Mouse (Mus musculus) NIH3T3 (cell line): Measurements from ENCODE around the gene Phactr3.

ENCODE experiments used
- DNase-seq: peaks from one replicate; pipeline ENCODE4 v3.0.0-alpha.2; 2012; ENCODE audit warnings: low read depth

Phactr3 gene

DNA sequence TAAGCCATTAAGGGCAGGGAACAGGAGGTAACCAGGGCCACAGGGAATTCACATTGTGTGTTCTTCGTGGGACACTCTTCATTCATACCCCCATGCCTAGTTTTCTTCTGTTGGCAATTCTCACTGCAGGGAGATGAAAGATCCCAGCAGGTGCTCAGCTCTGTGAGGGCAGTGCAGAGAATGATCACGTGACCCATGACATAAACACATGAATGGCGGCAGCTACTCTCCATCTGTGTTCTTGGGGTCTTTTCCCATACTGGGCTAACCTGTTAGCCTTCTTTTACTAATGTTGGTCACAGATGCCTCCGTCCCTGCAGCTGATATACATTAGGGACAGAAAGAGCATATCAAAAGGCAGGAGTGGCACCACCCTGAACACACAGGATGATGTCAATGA, 16.9 kb downstream of the Phactr3 start:
- no peak for DNase-seq

DNA sequence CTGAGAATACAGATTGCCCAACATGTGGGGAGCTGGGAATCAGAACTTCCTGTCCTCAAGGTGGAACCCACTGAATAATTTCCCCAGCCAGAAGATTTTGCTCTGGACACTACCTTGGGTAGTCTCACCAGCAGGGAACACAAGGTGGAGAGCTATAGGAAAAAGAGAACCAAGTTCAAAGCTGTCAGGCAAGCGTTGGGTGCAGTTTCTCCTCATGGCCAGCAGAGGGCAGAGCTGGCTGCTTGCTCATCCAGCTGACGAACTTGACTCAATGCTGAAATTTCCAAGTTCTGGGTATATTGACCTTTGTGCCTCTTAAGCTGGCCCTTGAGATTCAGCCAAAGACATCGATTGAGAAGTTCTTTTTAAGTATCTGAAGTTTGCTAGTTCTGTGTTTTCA, 18.7 kb downstream of the Phactr3 start:
- DNase-seq = peak; percentile 74

DNA sequence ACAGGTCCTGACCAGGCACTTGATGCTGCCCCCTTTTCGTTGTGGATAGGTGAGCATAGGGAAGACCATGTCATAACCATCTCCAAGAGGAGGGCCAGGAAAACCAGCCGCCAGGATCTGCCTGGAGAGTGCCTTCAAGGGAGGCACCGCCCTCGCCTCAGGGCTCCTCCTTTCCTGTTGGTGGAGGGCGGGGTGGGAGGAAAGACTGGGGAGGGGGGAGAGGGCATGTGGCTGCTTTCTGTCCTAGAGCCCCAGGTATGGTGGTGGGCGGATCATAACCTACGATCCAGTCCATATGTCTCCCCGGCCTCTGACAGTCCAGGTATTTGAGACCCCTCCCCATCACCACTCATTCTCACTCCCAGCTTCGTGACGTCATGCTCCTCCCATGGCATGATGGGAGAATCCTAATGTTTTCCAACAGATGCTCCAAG, 22.7 kb downstream of the Phactr3 start:
- DNase-seq = no peak

DNA sequence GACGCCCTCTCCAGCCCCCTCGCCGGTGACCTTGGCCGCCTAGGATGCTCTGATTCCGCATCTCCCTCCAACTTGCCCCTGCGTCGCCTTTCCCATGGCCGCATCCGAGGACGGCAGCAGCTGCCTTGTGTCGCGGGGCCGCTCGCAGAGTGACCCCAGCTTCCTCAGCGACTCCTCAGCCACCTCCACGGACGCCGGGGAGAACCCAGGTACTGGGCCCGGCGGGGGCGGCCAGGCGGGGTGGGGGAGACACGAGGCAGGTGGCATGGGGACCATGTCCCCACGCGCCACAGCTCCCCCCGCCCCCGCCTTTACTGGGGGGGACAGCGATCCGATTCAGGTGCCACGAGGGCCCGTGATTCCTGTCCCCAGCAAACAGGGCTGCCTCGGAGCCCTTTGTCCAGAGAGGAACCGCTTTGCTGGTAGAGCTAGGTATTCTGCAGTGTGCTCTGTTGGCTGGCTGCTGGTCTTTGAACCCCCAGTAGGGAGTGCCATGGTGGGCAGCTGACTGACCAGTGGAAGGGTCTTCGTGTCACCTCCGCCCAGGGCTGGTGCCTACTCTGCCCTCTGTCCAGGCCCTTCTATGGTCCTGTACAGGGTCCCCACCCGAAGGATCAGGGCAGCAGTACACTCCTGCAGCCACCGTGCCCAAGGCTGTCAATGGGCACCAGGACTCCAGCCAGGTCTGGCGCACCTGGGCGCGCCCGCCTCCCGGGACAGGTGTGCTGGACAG, 23.7 kb downstream of the Phactr3 start:
- DNase-seq = no peak

DNA sequence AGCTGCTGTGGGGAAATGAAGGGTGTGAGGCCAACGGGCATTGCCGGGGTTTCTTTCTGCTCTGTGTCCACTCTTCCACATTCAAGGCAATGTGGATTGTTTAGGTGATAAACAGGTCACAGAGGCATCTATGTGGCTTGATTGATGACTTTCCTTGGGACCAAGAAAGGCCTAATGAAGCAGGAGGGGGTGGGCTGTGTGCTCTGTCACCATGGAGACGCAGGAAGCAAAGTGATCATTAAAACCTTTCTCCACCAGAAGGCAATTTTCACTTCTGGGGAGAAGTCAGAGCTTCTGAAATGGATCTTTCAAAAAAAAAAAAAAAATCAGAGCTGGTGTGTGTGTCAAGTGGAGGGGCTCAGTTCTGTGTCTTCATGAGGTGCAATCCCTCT, 24.2 kb downstream of the Phactr3 start:
- DNase-seq = no peak

DNA sequence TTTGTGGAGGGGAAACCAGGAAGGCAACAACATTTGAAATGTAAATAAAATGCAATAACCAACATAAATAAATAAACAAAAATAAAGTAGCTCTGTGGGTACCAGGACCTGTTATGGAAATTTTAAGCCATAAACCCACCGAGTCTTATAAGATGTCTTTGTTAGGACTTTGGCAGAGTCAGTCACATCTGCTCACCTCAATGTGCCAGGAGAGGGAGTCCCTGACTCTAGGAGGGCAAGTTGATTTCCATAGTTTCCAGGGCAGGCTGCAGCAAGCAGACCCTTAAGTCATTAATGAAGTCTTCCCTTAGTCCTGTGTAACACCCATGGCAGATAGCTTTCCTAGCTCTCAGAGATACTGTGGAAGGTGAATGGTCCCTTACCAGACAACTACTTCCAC, 25.1 kb downstream of the Phactr3 start:
- DNase-seq = no peak

DNA sequence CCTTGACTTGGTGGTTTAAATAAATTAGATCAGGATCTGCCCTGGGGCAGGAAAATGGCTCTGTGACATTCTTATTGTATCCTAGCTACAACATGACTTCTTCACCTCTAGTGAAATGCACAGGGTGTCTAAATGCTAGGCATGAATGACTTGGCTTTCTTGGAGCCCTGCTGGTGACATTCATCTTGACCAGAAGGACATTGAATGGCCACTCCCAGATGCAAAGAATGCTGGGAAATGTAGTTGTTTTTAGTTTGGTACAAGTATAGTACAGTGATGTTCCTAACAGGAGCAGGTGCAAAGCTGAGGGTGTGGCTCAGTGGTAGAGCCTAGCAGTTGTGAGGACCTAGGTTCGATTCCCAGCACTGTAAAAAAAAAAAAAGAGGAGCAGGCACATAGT, 30.5 kb downstream of the Phactr3 start:
- no peak for DNase-seq

DNA sequence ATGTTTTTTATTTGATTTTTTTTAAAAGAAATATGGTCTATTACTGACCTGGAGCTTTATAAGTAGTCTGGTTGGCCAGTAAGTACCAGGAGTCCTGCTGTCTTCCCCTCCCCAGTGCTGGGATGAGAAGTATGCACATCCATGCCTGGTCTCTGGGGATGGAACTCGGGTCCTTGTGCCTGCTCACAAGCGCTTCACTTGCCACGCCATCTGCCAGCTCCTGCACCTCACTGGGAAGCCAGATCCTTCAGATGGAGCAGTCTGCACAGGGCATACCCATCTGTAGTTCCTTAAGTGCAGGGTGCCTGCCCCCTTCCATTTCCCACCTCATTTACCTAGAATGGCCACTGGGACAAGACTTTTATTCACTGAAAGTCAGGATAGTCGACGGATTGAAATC, 31.9 kb downstream of the Phactr3 start:
- DNase-seq = no peak

GRCm38 (mm10) chr2:178153601-178154000, 34.8 kb downstream of the Phactr3 start:
- no peak for DNase-seq

- no peak for DNase-seq
Measured at GRCm38 (mm10) chr2:178154129-178154528, 35.4 kb downstream of the Phactr3 start.

GRCm38 (mm10) chr2:178154576-178154975, 35.8 kb downstream of the Phactr3 start:
- no peak for DNase-seq

DNA sequence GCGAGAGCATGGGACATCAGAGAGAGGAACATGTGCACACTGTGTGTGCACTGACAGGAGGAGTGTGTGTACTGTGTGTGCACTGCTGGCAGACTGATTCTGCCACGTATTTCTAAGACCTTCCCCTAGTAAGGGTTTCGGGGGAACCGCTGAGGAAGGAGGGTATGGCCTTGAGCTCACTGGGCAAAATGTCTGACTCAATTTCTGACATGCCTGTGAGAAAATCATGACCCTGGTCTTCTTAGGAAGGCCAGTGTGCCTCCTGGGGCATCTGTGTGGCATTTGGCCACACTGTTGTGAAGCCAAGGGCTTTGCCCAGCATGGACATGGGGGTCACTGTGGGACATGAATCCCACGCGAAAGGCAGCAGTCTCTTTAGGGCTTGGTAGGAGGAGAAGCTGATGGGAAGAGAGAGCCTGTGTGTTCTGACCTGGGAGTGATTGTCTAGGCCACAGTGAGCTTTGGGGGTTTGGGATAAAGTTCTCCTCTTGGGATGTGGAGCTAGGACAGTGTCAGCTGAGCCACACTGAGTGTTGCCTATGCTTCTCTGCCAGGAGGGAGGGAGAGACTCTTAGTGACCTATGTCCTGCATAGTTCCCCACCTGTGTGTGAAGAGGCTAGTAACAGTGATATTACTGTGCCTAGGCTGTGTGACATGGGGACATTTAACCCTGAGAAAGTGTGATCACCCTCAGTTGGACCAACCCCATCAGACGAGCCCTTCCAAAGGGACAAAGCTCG, 36.6 kb downstream of the Phactr3 start:
- no peak for DNase-seq

DNA sequence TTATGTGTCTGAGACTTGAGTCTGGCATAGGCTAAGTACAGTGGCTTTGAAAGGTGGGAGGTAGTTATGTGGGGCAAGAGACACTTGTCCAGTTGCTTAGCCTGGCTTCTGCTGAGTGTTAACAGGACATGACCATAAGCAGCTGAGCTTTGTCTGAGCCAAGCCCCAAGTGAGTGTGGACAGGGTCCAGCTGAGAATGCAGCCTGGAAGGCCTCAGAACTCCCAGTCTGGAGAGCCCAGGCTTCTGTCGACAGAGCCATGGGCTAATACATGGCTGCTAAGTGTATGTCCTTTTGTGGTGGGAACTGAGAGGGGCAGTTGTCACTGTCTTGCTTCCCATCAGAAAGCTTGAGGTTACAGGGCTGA, 37.1 kb downstream of the Phactr3 start:
- no peak for DNase-seq

- no peak for DNase-seq
Measured at GRCm38 (mm10) chr2:178158936-178159335, 40.2 kb downstream of the Phactr3 start.

DNA sequence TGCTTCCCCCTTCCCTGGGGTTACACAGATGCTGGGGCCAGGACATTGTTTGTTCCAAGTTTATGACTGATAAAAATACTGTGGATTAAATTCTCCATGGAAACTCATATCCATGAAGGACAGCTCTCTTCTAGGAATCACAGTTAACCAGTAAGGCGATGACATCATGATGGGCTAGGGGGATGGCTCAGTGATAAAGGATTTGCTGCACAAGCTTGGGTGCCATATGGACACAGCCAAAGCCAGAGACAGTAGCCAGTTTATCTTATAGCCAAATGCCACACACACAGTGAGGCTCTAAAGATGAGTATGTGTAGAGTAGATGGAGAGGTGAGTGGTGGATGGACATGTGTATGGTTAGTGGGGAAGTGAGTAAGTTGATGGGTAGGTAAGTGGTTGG, 45.2 kb downstream of the Phactr3 start:
- DNase-seq = no peak

DNA sequence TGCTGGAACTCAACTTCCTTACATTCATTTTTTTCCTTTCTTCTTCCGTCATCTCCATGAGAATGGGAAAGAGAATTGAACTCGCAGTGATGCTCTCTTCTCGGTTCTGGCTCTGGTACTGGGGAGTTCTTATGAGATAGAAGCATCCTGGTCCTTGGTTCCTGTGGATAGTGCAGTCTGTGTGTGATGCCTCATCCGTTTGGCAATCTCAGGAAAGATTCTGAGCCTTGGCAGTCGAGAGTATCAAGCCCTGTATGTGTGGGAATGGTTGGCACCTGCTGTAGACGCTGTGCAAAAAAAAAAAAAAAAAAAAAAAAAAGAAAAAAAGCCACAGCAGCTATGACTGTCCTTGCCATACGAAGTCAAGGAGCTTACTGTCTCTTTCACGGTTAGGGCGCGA, 47.2 kb downstream of the Phactr3 start:
- no peak for DNase-seq

DNA sequence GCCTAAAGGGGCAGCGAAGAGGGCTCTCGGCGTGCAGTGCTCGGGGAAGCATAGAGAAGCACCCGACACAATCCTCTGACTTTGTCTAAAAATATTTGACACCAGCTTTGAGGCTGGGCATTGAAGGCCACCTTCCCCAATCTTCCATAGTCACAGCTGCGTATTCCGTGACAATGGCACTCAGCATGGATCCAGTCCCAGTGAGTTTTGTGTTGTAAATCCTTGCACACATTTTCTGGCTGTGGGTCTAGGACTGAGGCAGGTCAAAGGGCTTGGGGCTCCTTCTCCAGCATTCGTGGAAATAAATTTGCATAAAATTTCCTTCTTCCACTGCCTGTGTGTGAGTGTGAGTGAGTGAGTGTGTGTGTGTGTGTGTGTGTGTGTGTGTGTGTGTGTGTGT, 51.2 kb downstream of the Phactr3 start:
- DNase-seq = no peak

DNA sequence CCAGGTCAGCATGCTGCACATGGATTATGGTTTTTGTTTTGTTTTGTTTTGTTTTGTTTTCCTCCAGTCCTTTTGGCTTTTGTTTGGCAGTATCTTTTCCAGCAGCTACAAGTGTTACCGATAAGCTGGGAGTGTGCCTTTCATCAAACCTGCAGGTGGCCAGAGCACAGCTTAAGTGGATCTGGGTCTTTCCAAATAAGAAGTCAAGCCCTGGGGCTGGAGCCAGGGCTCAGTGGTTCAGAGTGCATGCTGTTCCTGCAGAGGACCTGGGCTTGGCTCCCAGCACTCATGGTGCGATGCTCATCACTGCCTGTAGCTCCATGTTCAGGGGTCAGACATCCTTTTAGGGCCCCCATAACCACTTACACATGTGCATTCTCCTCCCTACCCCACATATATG, 55.2 kb downstream of the Phactr3 start:
- no peak for DNase-seq

DNA sequence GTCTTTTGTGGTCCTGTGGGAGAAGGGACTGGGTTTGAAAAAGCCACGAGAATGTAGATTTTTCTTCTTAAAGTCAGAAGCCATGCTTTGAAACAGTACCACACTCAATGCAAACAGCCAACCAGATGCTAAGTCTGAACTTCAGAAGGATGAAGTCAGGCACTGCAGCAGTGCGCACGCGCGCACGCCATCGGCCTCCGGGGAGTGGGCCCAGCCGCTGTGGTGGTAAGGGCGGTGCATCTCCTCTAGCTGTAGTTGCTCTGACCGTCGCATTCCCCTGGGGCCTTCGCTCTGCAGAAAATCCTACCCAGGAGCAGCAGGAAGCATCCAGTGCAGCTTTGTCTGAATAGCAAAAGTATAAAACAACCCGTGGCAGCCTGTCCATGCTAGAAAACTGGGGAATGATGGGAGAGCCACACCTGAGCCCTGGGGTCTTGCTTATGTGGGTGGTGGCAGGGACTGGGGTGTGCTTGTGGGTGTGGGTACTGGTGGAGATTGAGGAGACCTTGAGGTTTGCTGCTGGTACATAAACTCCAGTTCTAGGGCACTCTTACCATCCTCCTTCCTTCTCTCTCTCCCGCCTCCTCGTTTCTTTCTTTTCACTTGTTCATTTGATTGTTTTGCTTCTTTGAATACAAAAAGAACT, 56.6 kb downstream of the Phactr3 start:
- no peak for DNase-seq

- no peak for DNase-seq
Measured at GRCm38 (mm10) chr2:178184251-178184650, 65.5 kb downstream of the Phactr3 start.

GRCm38 (mm10) chr2:178184862-178185261, 66.1 kb downstream of the Phactr3 start:
- no peak for DNase-seq

GRCm38 (mm10) chr2:178188988-178189387, 70.2 kb downstream of the Phactr3 start:
- DNase-seq = no peak

DNA sequence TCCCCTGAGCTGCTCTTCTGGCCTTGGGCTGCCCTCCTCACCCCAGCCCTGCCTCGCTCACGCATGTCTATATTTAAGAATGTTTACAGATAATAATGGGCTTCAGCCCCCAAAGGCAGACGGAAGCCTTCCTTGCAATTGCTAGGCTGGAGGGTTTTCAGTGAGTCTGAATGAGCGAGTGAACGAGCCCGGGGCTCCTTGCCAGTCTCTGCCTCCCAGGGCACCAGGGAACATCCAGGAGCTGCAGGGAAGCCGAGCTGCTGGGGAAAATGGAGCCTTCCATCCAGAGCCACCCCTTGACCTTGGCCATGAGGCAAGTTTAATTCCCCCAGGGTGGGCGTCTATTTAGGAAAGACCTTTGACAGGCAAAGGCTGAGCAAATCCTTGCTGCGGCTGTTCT, 74.1 kb downstream of the Phactr3 start:
- DNase-seq = no peak
